Mouse (Mus musculus) leukemia stem cell, adult 10-12 weeks (primary cell): ENCODE data around the gene Proser1. TPM values are rescaled to one million over a fixed set of nuclear protein-coding genes. Genes with fewer than 3 reads are reported as not detected.

Experiments
- polyA plus RNA-seq: library from polyadenylated mRNA; stranded (reverse); fragments of >175 nt; gene quantifications from 2 replicates; pipeline ENCODE4 v1.2.3, GENCODE M21; 2012; ENCODE audit warnings: low replicate concordance

Proser1 gene
- polyA plus RNA-seq = 23.0 and 81.9 TPM in 2 replicates

DNA sequence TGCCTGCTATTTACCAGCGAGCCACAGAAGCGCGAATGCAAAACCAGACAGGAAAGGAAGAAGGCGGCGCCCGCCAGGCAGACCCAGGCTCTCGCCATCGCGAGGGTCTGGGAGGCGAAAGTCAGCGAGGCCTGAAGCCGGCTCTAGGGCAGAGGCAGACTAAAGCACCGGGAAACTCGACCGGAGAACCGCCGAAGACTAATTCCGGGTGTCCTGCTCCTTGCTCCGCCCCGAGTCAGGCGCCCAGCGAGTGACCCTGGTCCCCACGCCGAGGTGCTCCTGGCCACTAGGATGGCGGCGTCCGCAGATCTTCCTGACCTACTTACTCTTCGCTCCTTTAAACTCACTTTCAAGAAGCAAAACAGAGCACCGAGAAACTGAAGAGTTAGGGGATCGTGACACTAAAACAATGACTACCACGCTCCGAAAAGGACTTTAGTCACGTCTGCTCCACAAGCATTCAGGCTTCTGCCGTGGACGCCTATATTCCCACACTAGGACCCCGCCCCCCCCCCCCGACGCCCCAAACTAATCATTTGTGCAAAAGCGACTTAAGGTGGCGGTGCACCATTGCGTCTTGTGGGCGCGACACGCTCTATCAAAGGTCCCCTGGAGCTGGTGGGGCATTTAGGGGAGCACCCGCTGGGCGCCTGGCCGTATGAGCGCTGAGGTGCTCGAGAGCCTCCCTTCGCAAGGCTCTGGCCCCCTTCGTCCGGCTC, at the start of gene Proser1, which contains the start of gene Nhlrc3:
Gene Proser1 (plus strand): TSS at position 621 of the 719 bp plus-strand sequence.
Gene Nhlrc3 (minus strand): TSS at position 287 of the 719 bp plus-strand sequence.

DNA sequence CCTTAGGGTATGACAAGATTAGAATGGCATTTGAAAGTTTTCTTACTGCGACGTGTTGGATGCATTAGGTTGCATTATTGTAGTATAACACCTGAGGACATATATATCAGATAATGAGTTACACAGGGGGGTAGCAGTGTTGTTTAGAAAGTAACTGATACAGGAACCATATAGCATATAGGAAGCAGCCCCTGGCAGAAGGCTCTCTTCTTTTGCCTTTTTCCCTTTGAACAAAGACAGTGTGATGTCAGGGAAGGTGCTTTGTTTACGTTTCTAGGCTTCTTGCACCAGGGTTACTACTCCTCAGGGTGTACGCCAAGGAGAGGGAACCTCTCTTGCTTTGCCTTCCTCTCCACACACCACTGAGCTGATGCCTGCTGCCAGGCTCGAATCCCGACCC, 24.9 kb downstream of the Proser1 start, which contains the start of gene Stoml3:
Gene Stoml3 (plus strand): TSS at position 301 of the 400 bp plus-strand sequence.

Other genes with a start within 250 kb of the Proser1 start
- 1.1 and 5.9 TPM in 2 replicates for gene Nhlrc3, start 334 bp upstream of the Proser1 start, polyA plus RNA-seq
- gene Stoml3, start 25.0 kb downstream of the Proser1 start, polyA plus RNA-seq = not detected in 2 replicates
- 0.02 TPM in 1 of 2 replicates, not detected in the other for gene Frem2, start 193.7 kb downstream of the Proser1 start, polyA plus RNA-seq